Mouse (Mus musculus): ENCODE results near the gene Mxd1.

The Mxd1 gene

GRCm38 (mm10) chr6:86668580-86669239 lies at the start of gene Mxd1:
TSS of gene Mxd1 (minus strand) at chr6:86669161.
- no peak for DNase-seq

- DNase-seq: no peak
Measured at GRCm38 (mm10) chr6:86708072-86708774, 39.3 kb upstream of the Mxd1 start.

DNA sequence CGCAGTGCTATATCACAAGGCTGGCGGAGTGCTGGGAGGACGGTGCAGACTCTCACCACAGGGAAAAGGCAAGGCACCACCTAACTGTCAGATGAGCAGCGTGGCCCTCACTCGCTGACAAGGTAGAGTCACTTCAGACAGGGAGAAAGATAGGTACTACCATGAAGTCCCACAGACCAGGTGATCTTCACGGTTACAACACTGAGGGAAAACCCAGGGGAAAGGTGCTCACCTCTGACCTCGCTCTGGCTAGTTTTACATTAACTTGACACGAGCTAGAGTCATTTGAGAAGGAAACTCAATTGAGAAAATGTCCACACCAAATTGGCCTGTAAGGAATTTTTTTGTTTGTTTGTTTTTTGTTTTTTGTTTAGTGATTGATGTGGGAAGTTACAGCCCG lies 33.6 kb upstream of the Mxd1 start:
- no peak for DNase-seq

GRCm38 (mm10) chr6:86697903-86698302 lies 28.9 kb upstream of the Mxd1 start:
- DNase-seq: no peak

DNA sequence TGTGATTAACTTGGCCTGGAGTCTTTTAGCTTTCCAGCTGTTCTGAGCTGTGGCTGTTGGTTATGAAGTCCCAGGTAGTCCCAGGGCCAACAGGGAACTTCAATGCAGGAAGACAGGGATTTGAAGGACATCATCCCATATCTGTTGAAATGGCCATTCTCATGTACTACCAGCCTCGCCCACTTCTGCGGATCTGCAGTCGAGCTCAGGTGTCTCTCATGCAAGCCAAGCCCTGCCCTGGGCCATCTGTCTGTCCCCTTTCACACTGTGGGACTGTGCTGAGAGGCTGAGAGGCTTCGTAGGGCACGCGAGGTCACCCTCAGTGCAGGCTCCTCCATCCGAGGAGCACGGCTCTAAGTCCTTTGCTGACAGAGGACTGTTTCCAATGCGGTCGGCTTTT lies 27.3 kb upstream of the Mxd1 start:
- DNase-seq: no peak

DNA sequence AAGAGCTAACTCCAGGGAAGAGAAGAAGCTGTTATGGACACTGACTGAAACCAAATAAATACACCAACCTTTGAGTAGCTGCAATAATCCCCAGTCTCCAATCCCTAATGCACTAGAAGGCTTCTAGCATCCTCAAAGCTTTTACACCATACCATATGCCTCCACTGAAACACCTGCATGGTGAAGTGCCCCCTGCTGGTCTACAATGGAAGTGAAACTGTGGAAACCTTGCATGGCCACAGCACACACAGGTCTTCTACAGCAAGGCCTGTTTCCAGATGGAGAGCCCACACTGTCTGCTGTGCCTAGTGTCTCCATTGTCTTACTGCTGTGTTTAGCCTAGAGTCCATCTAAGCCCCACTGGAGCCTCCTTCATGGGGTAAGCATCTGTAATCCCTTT lies 25.5 kb upstream of the Mxd1 start:
- peak; percentile 33 to 47 for DNase-seq

GRCm38 (mm10) chr6:86689671-86690070 lies 20.7 kb upstream of the Mxd1 start:
- DNase-seq: no peak

DNA sequence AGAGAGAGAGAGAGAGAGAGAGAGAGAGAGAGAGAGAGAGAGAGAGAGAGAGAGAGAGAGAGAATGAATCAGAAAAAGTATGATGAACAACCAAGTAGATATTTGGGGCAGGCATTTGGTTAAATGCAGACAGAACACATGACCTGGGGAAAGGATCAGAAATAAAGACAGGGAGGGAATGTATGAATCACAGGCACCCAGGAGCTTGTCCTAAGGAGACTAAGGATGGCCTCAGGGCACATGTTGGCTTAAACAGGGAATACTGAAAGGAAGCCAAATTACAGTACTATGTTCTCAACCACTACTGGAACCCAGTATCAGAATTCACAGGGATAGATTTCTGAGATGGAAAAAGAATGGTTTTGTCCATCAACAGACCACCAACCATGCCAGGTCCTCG lies 18.0 kb upstream of the Mxd1 start:
- no peak for DNase-seq

DNA sequence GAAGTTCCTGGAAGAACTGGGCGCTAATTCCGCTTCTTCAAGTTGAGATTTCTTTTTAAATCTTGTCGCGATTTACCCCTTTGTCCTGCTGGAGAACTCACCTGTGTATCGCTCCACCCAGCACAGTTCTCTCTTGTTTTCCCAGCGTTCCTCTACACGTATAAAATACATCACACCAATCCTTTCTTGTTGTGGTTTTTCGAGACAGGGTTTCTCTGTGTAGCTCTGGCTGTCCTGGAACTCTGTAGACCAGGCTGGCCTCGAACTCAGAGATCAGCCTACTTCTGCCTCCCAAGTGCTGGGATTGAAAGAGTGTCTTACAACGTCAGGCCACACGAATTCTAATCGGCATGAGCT lies 15.7 kb upstream of the Mxd1 start:
- no peak for DNase-seq

DNA sequence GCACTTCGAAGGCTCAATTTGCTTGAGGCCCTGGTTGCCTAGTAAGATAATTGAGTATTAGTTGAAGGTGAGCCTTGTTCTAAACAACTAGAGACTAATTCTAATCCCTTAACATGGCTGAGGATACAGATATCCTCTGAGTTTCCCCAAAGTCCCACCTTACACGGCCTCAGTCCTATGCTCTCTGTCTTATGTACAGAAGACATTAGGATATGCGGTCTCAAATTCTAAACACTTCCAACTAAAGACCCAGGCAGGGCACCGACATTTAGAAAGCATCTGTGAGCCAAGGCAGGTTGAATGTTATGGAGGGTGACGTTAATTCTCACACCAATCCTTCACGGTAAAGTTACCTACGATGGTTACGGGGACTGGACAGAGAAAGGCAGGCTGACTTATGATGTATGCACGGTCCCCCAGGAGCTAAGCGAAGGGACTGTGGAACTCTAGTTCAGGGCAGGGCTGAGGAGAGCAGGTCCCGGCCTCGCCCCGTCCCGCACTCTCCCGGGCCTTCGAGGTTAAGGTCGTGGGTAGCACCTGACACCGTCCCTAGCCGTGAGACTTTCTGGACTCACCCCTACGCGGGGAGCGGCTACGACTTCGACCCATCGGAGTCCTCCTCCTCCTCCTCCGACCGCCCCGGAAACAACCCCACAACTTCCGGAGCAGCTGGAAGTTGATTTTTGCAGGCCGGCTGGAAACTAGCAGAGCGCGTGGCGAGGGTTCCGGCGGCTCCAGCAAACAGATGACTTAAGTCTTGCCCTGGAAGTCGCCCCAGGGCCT lies 15.1 kb upstream of the Mxd1 start, which contains the start of gene Snrnp27:
TSS of gene Snrnp27 (minus strand) at position 651 of the 783 bp plus-strand sequence.
- peak; percentile 91 for DNase-seq

- no peak for DNase-seq
Measured at GRCm38 (mm10) chr6:86681289-86681688, 12.3 kb upstream of the Mxd1 start.

GRCm38 (mm10) chr6:86678341-86678740 lies 9.4 kb upstream of the Mxd1 start:
- no peak for DNase-seq

- peak; percentile 45 to 72 for DNase-seq
Measured at GRCm38 (mm10) chr6:86670873-86671272, 1.9 kb upstream of the Mxd1 start.

GRCm38 (mm10) chr6:86669240-86669727 lies 323 bp upstream of the Mxd1 start:
- peak; percentile 100 for DNase-seq

DNA sequence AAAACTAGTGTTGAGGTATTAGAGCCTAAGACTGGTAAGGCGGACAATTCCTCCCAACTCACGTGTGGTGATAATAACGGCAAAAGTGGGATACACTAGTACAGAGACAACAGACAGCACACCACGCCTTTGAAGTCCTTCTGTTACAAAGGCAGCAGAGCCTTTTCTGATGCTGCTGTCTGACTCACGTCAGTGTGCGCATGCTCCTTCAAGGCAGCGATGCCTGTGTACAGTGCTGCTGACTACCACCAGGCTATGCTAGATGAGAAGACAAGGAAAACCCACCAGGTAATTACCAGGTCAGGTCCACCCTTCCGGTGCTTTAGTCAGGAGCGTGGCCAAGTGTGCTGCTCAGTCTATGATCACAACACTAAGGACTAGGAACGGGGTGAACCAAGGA lies 1.9 kb downstream of the Mxd1 start:
- no peak for DNase-seq

DNA sequence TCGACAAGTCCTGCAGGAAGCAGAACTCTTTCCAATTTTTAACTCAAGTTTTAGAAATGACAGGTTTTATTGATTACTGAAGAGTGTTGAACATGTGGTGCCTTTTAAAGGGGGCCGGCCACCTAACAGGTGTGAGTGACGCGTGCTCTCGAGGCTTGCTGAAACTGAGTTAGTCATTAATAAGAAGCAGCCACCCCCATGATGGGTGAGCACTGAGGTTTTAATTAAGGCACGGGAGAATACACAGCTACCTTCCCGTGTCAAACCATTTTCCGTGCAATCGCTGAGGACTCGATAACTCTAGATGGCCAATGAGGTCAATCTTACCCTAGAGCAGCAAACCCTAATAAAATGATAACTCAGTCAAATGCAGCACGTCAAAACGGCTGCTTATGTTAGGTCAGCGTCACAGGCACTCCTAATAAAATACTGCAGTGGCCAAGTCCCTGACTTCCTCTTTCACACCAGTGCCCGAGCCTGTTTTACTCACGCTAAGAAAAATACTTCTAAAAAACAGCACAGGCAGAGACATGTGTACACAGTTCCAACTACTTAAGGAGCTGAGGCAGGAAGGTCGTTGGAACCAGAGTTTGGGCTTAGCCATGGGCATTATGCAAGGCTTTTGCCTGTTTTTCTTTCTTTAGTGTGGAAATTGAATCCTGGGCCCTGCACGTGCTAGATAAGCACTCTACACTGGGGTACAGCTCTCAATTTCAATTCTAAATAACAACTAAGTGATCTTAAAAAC lies 3.2 kb downstream of the Mxd1 start:
- no peak for DNase-seq

DNA sequence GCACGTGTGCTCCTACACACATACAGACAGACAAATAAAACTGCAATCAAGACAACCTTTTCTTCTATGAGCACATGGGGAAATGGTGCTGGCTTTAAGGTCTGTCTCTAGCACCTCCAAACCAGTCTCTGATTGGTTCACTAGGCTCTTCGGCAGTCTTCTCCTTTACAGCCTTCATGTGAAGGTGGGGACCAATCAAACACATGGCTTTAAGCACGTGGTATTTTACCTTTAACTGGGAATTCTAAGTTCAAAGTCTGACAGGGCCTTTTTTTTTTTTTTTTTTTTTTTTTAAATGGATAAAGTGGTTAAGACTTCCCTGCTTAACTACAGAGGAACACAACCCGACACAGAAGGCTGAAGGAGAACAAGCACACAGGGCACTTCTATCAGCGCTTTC lies 3.9 kb downstream of the Mxd1 start:
- no peak for DNase-seq

- no peak for DNase-seq
Measured at GRCm38 (mm10) chr6:86660161-86660877, 8.6 kb downstream of the Mxd1 start.

DNA sequence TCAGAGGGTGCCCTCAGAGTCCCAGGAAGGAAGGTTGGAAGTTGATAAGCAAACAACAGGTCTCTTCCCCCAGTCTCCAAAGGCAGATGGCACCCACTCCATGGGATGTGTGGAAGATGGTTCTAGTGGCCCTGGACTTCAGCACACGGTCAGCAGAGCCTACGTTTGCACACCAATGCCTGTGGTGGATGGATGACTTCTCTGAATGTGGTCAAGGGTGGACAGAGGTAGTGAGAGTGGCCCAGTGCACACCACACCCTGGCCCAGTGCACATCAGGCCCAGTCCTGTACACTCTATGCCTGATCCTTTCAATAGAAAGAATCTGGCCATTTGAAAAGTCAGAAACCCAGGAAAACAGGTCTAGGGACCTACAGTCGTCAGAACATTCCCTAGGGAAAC lies 10.5 kb downstream of the Mxd1 start:
- DNase-seq: no peak

GRCm38 (mm10) chr6:86654270-86654916 lies 14.6 kb downstream of the Mxd1 start:
- no peak for DNase-seq

DNA sequence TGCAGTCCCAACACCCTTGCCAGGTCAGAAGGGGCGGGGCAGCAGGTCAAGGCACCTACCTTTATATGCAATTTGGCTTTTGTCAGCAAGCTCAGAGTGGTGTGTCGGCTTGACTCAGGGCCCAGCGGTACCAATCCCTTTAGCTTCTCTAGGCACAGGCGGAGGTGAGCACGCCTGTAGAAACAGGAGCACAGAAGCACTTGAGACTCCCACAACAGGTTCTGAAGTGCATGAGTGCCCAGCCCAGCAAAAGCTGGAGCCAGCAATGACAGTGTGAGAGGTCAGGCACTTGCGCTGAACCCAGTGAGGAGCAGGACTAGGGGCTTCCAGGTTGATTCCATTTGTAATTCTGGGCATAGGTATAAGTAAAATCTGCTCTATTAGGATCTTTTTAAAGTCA lies 15.9 kb downstream of the Mxd1 start:
- peak; percentile 75 to 81 for DNase-seq

DNA sequence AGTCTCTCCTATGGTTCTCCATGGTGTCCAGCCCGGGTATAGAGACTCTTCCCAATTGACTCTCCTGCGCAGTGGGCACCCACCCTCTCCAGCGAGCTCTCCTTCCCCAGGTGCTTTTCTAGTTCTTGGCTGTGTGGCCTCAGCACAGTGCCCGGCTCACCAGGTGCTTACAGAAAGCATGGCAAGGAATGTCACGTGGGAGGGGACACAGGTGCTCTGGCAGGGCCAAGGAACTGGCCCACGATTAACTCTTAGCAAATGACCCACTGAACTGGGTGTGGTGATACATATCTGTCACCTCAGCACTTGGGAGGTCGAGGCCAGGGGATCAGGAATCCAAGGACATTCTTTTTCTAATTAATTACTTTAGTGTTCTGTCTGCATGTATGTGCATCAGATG lies 22.8 kb downstream of the Mxd1 start:
- DNase-seq: no peak
